Mouse (Mus musculus): ENCODE measurements at regions not wholly inside any gene's neighbourhood (a gene's known extent, or its start where the extent isn't known, plus 50 kb on each side); places are given as distances from the start of the nearest gene placed in this dataset.

DNA sequence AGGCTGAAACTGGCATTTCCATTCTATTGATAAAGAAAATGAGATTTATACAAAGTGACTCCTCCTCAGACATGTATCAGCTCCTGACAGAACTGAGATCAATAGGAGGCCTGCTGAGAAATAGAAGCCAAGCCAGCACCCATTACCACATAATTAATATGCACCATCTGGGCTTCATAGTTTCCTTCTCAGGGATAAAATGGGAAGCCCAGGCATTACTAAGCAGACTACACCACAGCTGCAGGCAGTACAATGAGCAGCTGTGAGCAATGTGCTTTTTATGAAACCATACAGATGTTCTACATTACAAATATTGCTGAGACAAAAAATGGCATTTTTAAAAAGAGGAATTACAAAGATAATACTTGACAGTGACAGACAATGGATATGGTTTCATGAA is 950.1 kb downstream of the Otol1 start:
- Histone ChIP-seq H3K36me3 (no peaks in the 10 kb centered on the region), H3K4me1 (no peaks in the 10 kb centered on the region), H3K4me2 (replicated peaks) (no peak overlapping the region), H3K27ac (no peak overlapping the region), H3K27me3 (no peaks in the 10 kb centered on the region), H3K4me3 (no peak overlapping the region), H3K9ac (no peak overlapping the region), H3K9me3 (no peaks in the 10 kb centered on the region)
- ATAC-seq (ENCODE audit: low FRiP score, low read depth): peak; percentile 57; the same call in 1 of the 2 replicates

GRCm38 (mm10) chr3:70962498-70962897 is 955.1 kb downstream of the Otol1 start:
- H3K27ac ChIP-seq: no peak overlapping the region
- no peaks in the 10 kb centered on the region for H3K27me3 ChIP-seq
- H3K36me3 ChIP-seq: no peaks in the 10 kb centered on the region
- H3K4me1 ChIP-seq: no peaks in the 10 kb centered on the region
- H3K4me2 ChIP-seq (replicated peaks): no peak overlapping the region
- WGBS: 65% methylated on average over 1 of the region's 1 CpGs
- no peak for ATAC-seq (ENCODE audit: low FRiP score, low read depth)
- no peaks in the 10 kb centered on the region for H3K9me3 ChIP-seq
- no peak overlapping the region for H3K4me3 ChIP-seq
- no peak overlapping the region for H3K9ac ChIP-seq

DNA sequence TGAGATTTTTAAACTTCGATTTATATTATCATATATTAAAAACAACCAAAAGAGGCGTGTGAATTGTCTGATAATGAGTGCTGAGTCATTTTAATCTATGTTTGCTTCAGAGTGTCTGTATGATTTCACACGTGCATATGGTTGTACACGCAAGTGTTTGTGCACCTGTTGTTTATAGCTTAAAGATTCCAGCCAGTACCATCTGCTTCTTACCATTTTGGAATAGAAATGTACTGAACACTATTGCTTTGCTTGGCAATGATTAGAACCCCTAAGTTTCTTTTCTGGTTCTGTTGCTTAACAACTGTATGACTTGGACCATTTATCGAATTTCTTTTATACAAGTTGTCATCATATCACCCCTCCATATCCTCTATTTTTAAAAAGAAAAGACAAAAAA is 969.5 kb downstream of the Otol1 start:
- Histone ChIP-seq H3K36me3 (no peaks in the 10 kb centered on the region), H3K4me2 (replicated peaks) (no peak overlapping the region), H3K9me3 (no peaks in the 10 kb centered on the region), H3K4me3 (no peak overlapping the region), H3K4me1 (no peaks in the 10 kb centered on the region), H3K9ac (no peak overlapping the region), H3K27ac (no peak overlapping the region), H3K27me3 (no peaks in the 10 kb centered on the region)
- no peak for ATAC-seq (ENCODE audit: low FRiP score, low read depth)
- 84% methylated on average over 5 of the region's 5 CpGs for WGBS

GRCm38 (mm10) chr3:70990916-70991315 is 983.5 kb downstream of the Otol1 start:
- no peaks in the 10 kb centered on the region for H3K27me3 ChIP-seq

GRCm38 (mm10) chr3:71003052-71003451 is 995.6 kb downstream of the Otol1 start:
- 73% methylated on average over 6 of the region's 6 CpGs for WGBS
- Histone ChIP-seq H3K4me1 (no peaks in the 10 kb centered on the region), H3K4me3 (no peak overlapping the region), H3K27me3 (no peaks in the 10 kb centered on the region), H3K9ac (no peak overlapping the region), H3K9me3 (no peaks in the 10 kb centered on the region), H3K27ac (no peak overlapping the region), H3K36me3 (no peaks in the 10 kb centered on the region), H3K4me2 (replicated peaks) (no peak overlapping the region)
- ATAC-seq (ENCODE audit: low FRiP score, low read depth): no peak

More at GRCm38 (mm10) chr3:70990916-70991315, 983.5 kb downstream of the Otol1 start:
- H3K4me1 ChIP-seq: no peaks in the 10 kb centered on the region
- H3K4me3 ChIP-seq: no peak overlapping the region
- H3K9me3 ChIP-seq: no peaks in the 10 kb centered on the region
- H3K27ac ChIP-seq: no peak overlapping the region
- 73% methylated on average over 1 of the region's 1 CpGs for WGBS
- no peak for ATAC-seq (ENCODE audit: low FRiP score, low read depth)
- H3K9ac ChIP-seq: no peak overlapping the region
- no peak overlapping the region for H3K4me2 ChIP-seq (replicated peaks)
- no peaks in the 10 kb centered on the region for H3K36me3 ChIP-seq

All from limb, embryonic 13.5 days (tissue).